Mouse (Mus musculus) lung, embryonic 16.5 days (tissue): ENCODE results near the gene Nxpe5. TPM values are rescaled to one million over a fixed set of nuclear protein-coding genes. Genes with fewer than 3 reads are reported as not detected.
"Not testable (repeated sequence)": the region's sequence is repeated elsewhere in the genome, so short reads cannot be mapped to it uniquely, and the experiment has no call there.

ENCODE experiments used
- ATAC-seq: fragments of 200-750 bp; cut with Nextera tagmentation; 2 replicates; pipeline ENCODE4 v1.8.0; 2017; ENCODE audit warnings: low read depth, mild to moderate bottlenecking, moderate library complexity
- H3K27ac ChIP-seq: fragments of 300-500 bp; sonication (generic); 2 replicates; pipeline ENCODE4 v1.5.1; 2014; ENCODE audit warnings: mild to moderate bottlenecking, control low read depth, low read length
- H3K27me3 ChIP-seq: fragments of 300-500 bp; sonication (generic); 2 replicates; pipeline ENCODE4 v1.6.1; 2014; ENCODE audit warnings: low read depth, low read length, mixed read lengths; ENCODE audit not compliant: control insufficient read depth, insufficient read depth
- H3K36me3 ChIP-seq: fragments of 300-500 bp; sonication (generic); 2 replicates; pipeline ENCODE4 v1.6.1; 2014; ENCODE audit warnings: low read length; ENCODE audit not compliant: control insufficient read depth, insufficient read depth
- H3K4me1 ChIP-seq: fragments of 300-500 bp; sonication (generic); replicated peaks from 2 replicates; pipeline ENCODE4 v1.6.1; 2014; ENCODE audit warnings: low read length, mixed read lengths; ENCODE audit not compliant: control insufficient read depth, insufficient read depth
- H3K4me2 ChIP-seq: fragments of 300-500 bp; sonication (generic); 2 replicates; pipeline ENCODE4 v1.6.1; 2014; ENCODE audit warnings: low read depth, low read length, control low read depth
- H3K4me3 ChIP-seq: fragments of 300-500 bp; sonication (generic); 2 replicates; pipeline ENCODE4 v1.5.1; 2014; ENCODE audit warnings: mild to moderate bottlenecking, low read length, control low read depth
- H3K9ac ChIP-seq: fragments of 300-500 bp; sonication (generic); 2 replicates; pipeline ENCODE4 v1.6.1; 2014; ENCODE audit warnings: low read length, control low read depth
- H3K9me3 ChIP-seq: fragments of 300-500 bp; sonication (generic); 2 replicates; pipeline ENCODE4 v1.6.1; 2016; ENCODE audit warnings: low read length; ENCODE audit not compliant: control insufficient read depth
- WGBS: fragments of 180-500 bp; shearing (Covaris S2); extraction: QIAGEN DNeasy Blood & Tissue Kit; methylation state at CpG from one replicate; pipeline ENCODE4 v1.1.7; 2014; 5-methylcytosine and 5-hydroxymethylcytosine counted together
- polyA plus RNA-seq: library from polyadenylated mRNA; unstranded; fragments of >200 nt; fragmentation: Nextera tagmentation; extraction: Ambion mirVana; gene quantifications from 2 replicates; pipeline ENCODE4 v1.2.1, GENCODE M21; 2015

Nxpe5 gene
- polyA plus RNA-seq, 1 experiment from 2014 or later: not detected

DNA sequence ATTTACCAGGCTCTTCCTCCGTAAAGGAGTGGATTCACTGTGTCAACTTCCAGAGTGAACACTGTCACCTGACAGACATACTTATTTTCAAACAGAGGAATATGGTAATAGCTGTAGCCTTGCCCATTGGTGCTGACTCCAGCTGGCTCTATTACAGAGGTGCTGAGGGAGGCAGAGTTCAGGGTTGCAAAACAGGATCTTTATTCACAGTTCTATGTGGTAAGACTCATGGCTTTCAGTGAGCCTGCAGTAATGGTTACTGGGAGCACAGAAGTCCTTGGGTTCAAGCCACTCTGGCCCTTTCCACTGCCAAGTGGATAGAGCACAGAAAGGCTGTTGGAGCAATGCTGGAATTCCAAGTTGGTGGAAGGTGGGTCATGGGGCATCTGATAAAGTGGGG is 18.4 kb upstream of the Nxpe5 start:
- ATAC-seq: no peak
- 0 out of 2 replicates have a peak, but pooled peaks cover 3% of the 10 kb centered on the region for H3K9me3 ChIP-seq
- H3K4me2 ChIP-seq: no peak overlapping the region
- no peak overlapping the region for H3K4me3 ChIP-seq
- no peaks in the 10 kb centered on the region for H3K4me1 ChIP-seq
- H3K36me3 ChIP-seq: no peaks in the 10 kb centered on the region
- H3K27me3 ChIP-seq: no peaks in the 10 kb centered on the region
- 65% methylated on average over 1 of the region's 1 CpGs for WGBS
- H3K27ac ChIP-seq: no peak overlapping the region
- no peak overlapping the region for H3K9ac ChIP-seq

DNA sequence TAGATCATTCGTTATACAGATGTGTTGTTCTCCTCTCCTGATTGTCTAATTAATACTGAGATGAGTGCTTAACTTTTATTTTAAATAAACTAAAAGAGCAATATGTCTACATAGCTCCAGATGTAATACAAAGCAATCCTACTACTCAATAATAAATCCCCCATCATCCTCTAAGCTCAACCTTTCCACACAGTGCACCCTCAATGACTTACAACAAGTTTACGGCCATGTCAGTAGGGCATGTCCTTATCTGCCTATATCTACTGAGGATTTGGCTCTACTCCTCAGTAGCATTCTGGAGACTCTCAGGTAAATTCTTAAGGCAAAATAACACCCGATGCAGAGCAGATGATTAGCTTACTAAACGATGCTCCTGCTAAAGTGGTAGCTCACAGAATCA is 17.8 kb upstream of the Nxpe5 start:
- no peak for ATAC-seq
- no peak overlapping the region for H3K9ac ChIP-seq
- no peaks in the 10 kb centered on the region for H3K36me3 ChIP-seq
- no peaks in the 10 kb centered on the region for H3K4me1 ChIP-seq
- no peak overlapping the region for H3K27ac ChIP-seq
- H3K9me3 ChIP-seq: 0 out of 2 replicates have a peak, but pooled peaks cover 3% of the 10 kb centered on the region
- no peaks in the 10 kb centered on the region for H3K27me3 ChIP-seq
- 83% methylated on average over 4 of the region's 4 CpGs for WGBS
- no peak overlapping the region for H3K4me3 ChIP-seq
- no peak overlapping the region for H3K4me2 ChIP-seq

DNA sequence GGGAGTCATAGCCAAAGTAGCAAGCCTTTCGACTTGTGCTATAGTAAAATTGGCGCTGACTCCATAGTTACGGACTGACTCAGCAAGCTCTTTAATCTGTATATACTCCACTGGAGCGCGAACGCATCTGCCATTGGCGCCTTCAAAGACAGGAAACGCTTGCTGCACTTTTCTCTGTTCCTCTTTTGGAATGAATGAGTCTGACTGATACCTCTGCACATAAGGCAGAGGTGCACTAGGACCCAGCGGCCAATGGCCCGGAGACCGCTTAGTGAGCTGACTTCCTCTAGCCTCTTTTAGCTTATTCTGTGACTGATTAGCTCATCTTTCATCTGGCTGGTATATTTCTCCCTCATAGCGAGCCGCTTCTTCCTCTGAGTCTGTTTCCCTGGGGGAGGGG is 9.1 kb upstream of the Nxpe5 start:
- H3K9me3 ChIP-seq, H3K4me2 ChIP-seq, H3K4me1 ChIP-seq, H3K4me3 ChIP-seq, H3K27ac ChIP-seq, H3K36me3 ChIP-seq, ATAC-seq, H3K27me3 ChIP-seq, H3K9ac ChIP-seq: not testable (repeated sequence)
- 89% methylated on average over 13 of the region's 13 CpGs for WGBS

DNA sequence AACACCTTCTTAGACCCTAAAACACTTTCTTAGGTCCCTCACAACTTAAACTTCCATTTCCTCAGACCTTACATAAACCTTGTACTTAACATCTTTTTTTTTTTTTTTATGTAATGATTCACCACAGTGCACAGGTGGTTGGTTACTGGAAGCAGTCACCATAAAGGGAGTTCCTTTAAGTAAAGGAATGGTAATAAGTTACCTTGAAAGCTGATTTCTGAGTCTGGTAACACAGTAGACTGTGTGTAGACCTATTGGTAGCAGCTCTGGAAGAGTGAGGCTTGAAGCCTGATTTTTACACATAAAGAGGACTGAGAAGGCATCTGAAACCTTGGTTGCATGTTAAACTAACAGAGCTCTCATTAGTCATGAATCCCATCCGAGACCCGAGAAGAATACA is 5.8 kb upstream of the Nxpe5 start:
- Histone ChIP-seq H3K9ac (no peak overlapping the region), H3K4me3 (no peak overlapping the region), H3K4me1 (no peaks in the 10 kb centered on the region), H3K36me3 (no peaks in the 10 kb centered on the region), H3K27ac (no peak overlapping the region), H3K4me2 (no peak overlapping the region), H3K27me3 (no peaks in the 10 kb centered on the region), H3K9me3 (no peaks in the 10 kb centered on the region; the same call in 1 of the 2 replicates)
- no peak for ATAC-seq
- 27% methylated on average over 2 of the region's 2 CpGs for WGBS

DNA sequence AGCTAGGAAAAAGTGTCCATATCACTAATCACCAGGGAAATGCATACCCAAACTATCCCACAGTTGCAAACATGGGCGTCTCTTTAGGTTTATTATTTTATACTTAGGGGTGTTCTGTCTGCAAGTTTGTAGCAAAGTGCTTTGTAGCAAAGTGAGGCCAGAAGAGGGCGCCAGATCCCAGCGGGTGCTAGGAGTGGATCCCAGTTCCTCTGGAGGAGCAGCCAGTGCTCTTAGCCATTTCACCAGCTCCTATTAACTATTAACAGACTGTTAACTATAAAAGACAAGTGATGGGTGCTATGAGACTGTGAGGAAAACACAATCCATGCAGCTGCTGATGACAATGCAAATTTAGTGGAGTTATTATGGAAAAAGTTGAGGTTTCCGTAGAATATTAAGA is 3.6 kb upstream of the Nxpe5 start:
- 21% methylated on average over 4 of the region's 4 CpGs for WGBS

DNA sequence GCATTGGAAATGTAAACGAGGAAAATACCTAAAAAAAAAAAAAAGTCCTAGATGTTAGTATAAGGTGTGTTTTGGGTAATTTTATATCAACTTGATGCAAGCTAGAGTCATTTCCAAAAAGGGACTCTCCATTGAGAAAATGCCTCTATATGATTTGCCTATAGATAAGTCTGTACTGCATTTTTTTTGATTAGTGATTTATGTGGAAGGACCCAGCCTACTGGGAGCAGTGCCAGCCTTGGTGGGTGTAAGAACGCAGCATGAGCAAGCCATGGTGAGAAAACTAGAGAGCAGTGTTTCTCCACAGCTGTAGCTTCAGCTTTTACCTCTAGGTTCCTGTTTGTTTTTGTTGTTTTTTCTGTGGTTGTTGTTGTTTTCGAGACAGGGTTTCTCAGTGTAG is 2.4 kb upstream of the Nxpe5 start:
- Histone ChIP-seq H3K27ac (no peak overlapping the region), H3K4me2 (no peak overlapping the region), H3K9me3 (no peaks in the 10 kb centered on the region), H3K4me1 (no peaks in the 10 kb centered on the region), H3K27me3 (no peaks in the 10 kb centered on the region), H3K9ac (no peak overlapping the region), H3K4me3 (no peak overlapping the region), H3K36me3 (no peaks in the 10 kb centered on the region)
- no peak for ATAC-seq
- WGBS: 44% methylated on average over 3 of the region's 3 CpGs

More for the DNA sequence above, 3.6 kb upstream of the Nxpe5 start:
- Histone ChIP-seq H3K4me3 (no peak overlapping the region), H3K27ac (no peak overlapping the region), H3K9me3 (no peaks in the 10 kb centered on the region), H3K9ac (no peak overlapping the region), H3K4me1 (no peaks in the 10 kb centered on the region), H3K4me2 (no peak overlapping the region), H3K36me3 (no peaks in the 10 kb centered on the region), H3K27me3 (no peaks in the 10 kb centered on the region)
- no peak for ATAC-seq

DNA sequence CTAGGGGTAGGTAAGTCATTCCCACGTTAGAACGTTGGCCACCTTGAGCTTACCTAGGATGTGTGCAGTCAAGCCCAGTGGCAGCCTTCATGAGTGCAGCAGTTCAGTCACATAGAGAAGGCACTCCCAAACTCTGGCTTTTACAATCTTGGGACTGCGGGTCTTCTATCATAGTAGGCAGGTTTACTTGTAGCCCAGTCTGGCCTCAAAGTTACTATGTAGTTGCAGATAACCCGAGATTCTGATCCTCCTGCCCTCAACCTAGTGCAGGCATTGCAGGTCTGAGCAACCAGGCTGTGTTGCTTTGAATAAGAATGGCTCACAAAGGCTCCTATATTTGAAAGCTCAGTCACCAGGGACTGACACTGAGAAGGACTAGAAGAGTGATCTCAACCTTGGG is 793 bp downstream of the Nxpe5 start:
- H3K4me3 ChIP-seq: no peak overlapping the region
- H3K36me3 ChIP-seq: no peaks in the 10 kb centered on the region
- H3K4me1 ChIP-seq: no peaks in the 10 kb centered on the region
- no peaks in the 10 kb centered on the region for H3K27me3 ChIP-seq
- H3K4me2 ChIP-seq: no peak overlapping the region
- H3K9me3 ChIP-seq: no peaks in the 10 kb centered on the region
- ATAC-seq: no peak
- no peak overlapping the region for H3K9ac ChIP-seq
- H3K27ac ChIP-seq: no peak overlapping the region
- 69% methylated on average over 4 of the region's 4 CpGs for WGBS

DNA sequence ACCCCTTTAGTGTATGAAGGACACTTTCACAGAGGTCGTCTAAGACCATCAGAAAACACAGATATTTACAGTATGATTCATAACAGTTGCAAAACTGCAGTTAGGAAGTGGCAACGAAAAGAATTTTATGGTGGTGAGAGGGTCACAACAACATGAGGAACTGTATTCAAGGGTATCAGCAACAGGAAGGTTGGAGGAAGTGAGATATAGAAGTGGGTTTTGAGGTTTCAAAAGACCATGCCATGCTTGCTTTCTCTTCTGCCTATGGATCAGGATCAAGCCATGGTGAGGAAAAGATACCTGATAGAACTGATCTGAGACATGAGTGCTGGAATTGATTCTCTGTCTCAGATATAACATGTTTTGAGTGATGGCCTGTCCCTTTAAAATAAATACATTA is 1.7 kb downstream of the Nxpe5 start:
- Histone ChIP-seq H3K27me3 (no peaks in the 10 kb centered on the region), H3K27ac (no peak overlapping the region), H3K36me3 (no peaks in the 10 kb centered on the region), H3K9ac (no peak overlapping the region), H3K9me3 (no peaks in the 10 kb centered on the region), H3K4me1 (no peaks in the 10 kb centered on the region), H3K4me2 (no peak overlapping the region), H3K4me3 (no peak overlapping the region)
- WGBS: 51% methylated on average over 2 of the region's 2 CpGs
- ATAC-seq: no peak

DNA sequence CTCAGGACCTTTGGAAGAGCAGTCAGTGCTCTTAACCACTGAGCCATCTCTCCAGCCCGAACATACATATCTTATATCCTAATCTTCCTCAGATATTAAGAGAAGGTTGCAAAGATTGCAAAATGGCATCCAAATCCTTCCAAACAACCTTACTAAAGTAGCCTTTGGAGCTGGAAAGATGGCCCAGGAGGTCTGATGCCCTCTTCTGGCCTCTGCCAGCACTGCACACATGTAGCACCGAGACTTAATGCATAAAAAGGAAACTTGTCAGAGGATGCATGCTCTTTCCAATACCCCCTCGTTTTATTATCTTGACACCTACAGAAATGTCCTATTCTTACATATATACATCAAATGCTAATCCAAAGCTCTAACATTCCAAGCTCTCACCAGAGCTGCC is 2.3 kb downstream of the Nxpe5 start:
- H3K36me3 ChIP-seq: no peaks in the 10 kb centered on the region
- no peak overlapping the region for H3K9ac ChIP-seq
- no peaks in the 10 kb centered on the region for H3K4me1 ChIP-seq
- no peaks in the 10 kb centered on the region for H3K27me3 ChIP-seq
- H3K4me3 ChIP-seq: no peak overlapping the region
- no peaks in the 10 kb centered on the region for H3K9me3 ChIP-seq
- ATAC-seq: no peak
- WGBS: 49% methylated on average over 3 of the region's 3 CpGs
- H3K4me2 ChIP-seq: no peak overlapping the region
- no peak overlapping the region for H3K27ac ChIP-seq

DNA sequence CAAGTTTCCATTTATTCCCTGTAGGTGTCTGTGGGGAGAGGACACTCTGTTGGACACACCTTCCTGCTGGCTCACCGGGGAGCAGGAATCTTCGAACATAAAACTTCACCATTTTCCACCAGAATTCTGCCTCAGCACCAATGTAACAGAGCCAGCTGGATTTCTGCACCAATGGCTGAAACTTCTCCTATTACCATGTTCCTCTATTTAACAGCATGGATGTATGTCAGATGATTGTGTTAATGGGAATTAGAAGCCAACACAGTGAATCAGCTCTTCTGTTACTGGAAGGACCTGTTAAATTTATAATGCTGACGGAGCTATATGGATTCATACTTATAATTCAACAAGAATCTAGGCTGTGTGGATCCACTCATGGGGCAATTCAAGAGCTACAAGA is 3.8 kb downstream of the Nxpe5 start:
- no peaks in the 10 kb centered on the region for H3K27me3 ChIP-seq
- no peak overlapping the region for H3K4me3 ChIP-seq
- no peaks in the 10 kb centered on the region for H3K4me1 ChIP-seq
- no peak overlapping the region for H3K9ac ChIP-seq
- no peak overlapping the region for H3K27ac ChIP-seq
- no peak overlapping the region for H3K4me2 ChIP-seq
- H3K36me3 ChIP-seq: no peaks in the 10 kb centered on the region
- no peak for ATAC-seq
- 82% methylated on average over 3 of the region's 3 CpGs for WGBS
- no peaks in the 10 kb centered on the region for H3K9me3 ChIP-seq
